Mouse (Mus musculus): ENCODE results near the gene Smyd3.

DNA sequence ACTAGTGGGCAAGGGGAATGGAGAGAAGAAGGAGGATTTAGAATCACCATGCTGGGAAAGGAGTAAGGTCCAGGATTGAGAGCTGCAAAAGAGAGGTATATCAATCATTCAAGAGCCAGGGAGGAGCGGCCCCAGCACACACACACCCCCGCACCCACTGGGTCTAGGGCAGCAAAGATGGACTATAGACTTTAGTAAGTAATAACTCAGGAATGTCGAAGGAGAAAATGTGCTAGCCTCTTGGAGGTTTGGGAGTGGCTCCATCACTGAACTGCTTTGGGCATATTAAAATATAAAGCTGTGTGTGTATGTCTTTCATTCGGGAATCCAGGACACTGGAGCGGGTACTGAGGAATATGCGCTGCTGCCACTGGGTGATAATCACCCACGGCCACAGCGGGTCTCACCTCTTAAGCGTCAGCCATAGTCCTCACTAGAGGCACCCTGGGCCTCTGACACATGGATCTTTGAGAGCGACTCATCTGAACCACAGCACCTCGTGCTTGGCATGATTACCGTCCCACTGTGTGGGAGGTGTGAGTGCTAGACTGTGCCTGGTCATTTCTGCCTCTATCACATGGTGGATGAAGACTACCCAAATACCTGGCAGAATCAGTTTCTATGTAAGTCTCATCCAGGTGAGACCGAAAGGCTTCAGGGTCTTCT is 469.8 kb downstream of the Smyd3 start:
- TF ChIP-seq POLR2A (IDR thresholded peaks at IDR 0.05; ENCODE audit: borderline replicate concordance, extremely low read depth, insufficient read depth, insufficient read length, poor library complexity, severe bottlenecking) (no peak), CTCF (IDR thresholded peaks at IDR 0.05; ENCODE audit: borderline replicate concordance, extremely low read depth, insufficient read depth, insufficient read length) (no peak)
